Mouse (Mus musculus) layer of hippocampus, adult 6 months (tissue): ENCODE results near the gene Npy5r. TPM values are rescaled to one million over a fixed set of nuclear protein-coding genes. Genes with fewer than 3 reads are reported as not detected.

Source experiments
- long read RNA-seq, 2 experiments: library from polyadenylated mRNA; unstranded; transcript quantifications; one replicate each; pipeline ENCODE4 v2.0.0; 2019 to 2020
- polyA plus RNA-seq: library from polyadenylated mRNA; unstranded; fragments of <200 nt; fragmentation: Nextera tagmentation; gene quantifications from 2 replicates; pipeline ENCODE4 v1.2.3, GENCODE M21; 2021

Gene Npy5r
- polyA plus RNA-seq, result 7.5 and 8.5 TPM in 2 replicates
- long read RNA-seq, experiment 1, transcript Npy5r-201 (2 exons, 2,314 nt), result minor isoform, 6 of 17 reads
- long read RNA-seq, experiment 1, transcript Npy5r-203 (2 exons, 1,747 nt), result major isoform, 9 of 17 reads
- long read RNA-seq, experiment 1, partial matches to known transcripts, result 0 of 17 reads
- long read RNA-seq, experiment 1, other reads (novel, unspliced or antisense), result 2 of 17 reads
- long read RNA-seq, experiment 2, transcript Npy5r-201 (2 exons, 2,314 nt), result minor isoform, 8 of 38 reads
- long read RNA-seq, experiment 2, transcript Npy5r-203 (2 exons, 1,747 nt), result major isoform, 19 of 38 reads
- long read RNA-seq, experiment 2, partial matches to known transcripts, result 0 of 38 reads
- long read RNA-seq, experiment 2, other reads (novel, unspliced or antisense), result 11 of 38 reads

DNA sequence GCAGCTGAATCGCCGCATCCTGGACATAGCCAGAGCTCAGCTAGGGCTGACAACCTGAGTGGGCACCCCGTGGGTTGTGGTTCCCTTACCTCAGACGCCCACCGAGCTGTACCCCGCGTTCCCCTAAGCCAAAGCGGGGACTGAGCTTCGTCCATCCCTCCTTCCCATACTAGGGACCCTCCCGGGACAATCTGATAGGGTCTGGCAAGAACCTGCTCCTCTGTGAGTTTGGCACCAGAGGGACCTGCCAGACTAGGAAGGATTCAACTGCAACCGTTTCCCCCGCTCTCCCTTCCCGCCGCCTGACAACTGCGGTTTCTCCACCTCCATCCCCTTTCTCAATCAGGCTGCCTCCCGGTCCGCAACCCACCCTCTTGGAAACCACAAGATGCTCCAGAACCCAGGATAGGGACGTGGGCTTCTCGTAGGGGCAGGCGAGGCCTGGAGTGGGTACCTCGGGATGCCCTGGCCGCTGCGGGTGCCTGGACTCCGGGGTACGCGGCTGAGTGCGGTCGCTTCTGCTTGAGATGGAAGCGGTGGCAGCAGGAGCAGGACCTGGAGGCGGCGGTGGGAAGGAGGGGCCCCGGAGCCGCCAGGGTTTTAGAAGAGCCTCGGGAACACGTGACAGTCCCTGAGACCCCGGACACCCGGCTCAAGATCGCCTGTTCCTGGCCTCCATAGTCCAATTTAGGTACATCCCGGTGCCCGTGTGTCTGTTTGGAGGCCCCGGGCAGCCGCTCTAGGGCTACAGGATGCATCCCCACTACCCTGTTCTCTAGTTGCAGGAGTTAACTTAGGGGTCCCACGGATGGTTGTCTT, at the start of gene Npy5r:
TSS of gene Npy5r (minus strand) at position 618 of the 819 bp plus-strand sequence.

DNA sequence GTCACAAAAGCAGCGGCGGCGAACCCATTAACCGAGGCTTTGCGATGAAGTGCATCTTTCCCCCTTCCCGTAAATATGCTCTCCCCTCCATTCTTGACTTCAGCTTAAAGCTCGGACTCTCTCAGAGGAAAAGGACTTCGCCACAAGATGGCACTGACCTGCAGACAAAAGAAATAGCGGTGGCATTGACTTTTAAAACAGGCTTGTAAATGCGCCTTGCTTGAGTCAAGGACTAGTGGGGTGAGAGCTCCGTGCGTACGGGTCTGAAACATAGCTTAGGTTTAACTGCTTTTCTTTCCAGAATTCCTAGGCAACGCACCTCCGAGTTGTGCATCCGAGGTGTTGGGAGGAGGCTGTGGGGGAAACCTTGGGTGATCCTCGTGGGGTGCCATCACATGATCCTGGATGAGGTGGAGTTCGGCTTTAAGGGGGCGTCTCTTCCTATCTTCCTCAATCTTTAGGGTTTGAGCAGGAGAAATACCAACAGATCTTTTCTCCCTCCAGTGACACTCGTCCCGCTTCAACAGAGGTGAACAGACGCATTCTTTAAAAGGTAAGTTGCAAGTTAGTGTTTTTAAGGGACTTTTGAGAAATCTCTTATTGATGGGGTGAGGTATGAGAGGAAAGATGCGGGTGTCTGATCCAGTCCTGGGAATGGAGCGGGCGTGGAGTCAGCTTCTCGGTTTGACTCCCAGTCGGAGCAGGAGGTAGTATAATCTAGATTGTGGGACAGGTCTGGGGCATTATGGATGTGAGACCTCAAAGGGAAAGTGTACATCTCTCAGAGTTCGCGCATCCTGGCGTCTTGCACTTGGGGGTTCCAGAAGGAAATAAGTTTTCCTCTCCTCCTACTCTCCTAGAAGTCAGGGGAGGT, 9.3 kb upstream of the Npy5r start, which contains the start of gene Npy1r:
TSS of gene Npy1r (plus strand) at position 223 of the 874 bp plus-strand sequence.

Other genes starting within 250 kb of the Npy5r start
- 4.1 and 4.2 TPM in 2 replicates for gene Tma16, start 201.6 kb downstream of the Npy5r start, polyA plus RNA-seq
- 0.05 TPM in 1 of 2 replicates, not detected in the other for gene Tktl2, start 176.4 kb downstream of the Npy5r start, polyA plus RNA-seq
- 10.9 and 11.4 TPM in 2 replicates for gene Npy1r, start 9.1 kb upstream of the Npy5r start, polyA plus RNA-seq
- 8.4 and 10.4 TPM in 2 replicates for gene Naf1, start 172.1 kb upstream of the Npy5r start, polyA plus RNA-seq